Mouse (Mus musculus): Measurements from ENCODE around the gene G430095P16Rik.

- no peak for TF ChIP-seq CTCF (IDR thresholded peaks at IDR 0.05; ENCODE audit: insufficient read depth, low read length)
- TF ChIP-seq POLR2A (IDR thresholded peaks at IDR 0.05; ENCODE audit: borderline replicate concordance, extremely low read depth, low read depth, low read length) = no peak
Observed at GRCm38 (mm10) chr8:84775621-84776113, 52.9 kb downstream of the G430095P16Rik start.

All from lung, adult 2 months (tissue).